Mouse (Mus musculus) T-cell, adult 2 months (primary cell): ENCODE measurements around the gene Arhgap21.

Experiments used
- DNase-seq: peaks from one replicate; pipeline ENCODE4 v3.0.0; 2022; ENCODE audit warnings: low spot score

Arhgap21 gene

GRCm38 (mm10) chr2:20966176-20967100 lies 2.2 kb downstream of the Arhgap21 start:
- DNase-seq: no peak

GRCm38 (mm10) chr2:20965361-20965760 lies 3.3 kb downstream of the Arhgap21 start:
- no peak for DNase-seq

- no peak for DNase-seq
These were observed 4.2 kb downstream of the Arhgap21 start for GRCm38 (mm10) chr2:20964461-20964860.

GRCm38 (mm10) chr2:20963226-20963805 lies 5.4 kb downstream of the Arhgap21 start:
- no peak for DNase-seq

- no peak for DNase-seq
These were observed 6.4 kb downstream of the Arhgap21 start for GRCm38 (mm10) chr2:20962284-20962683.

- peak; percentile 8 for DNase-seq
These were observed 6.9 kb downstream of the Arhgap21 start for GRCm38 (mm10) chr2:20961825-20962224.

GRCm38 (mm10) chr2:20961295-20961694 lies 7.4 kb downstream of the Arhgap21 start:
- DNase-seq: no peak

- no peak for DNase-seq
These were observed 8.0 kb downstream of the Arhgap21 start for GRCm38 (mm10) chr2:20960668-20961035.

- DNase-seq: no peak
These were observed 8.6 kb downstream of the Arhgap21 start for GRCm38 (mm10) chr2:20959906-20960667.

GRCm38 (mm10) chr2:20959045-20959444 lies 9.6 kb downstream of the Arhgap21 start:
- DNase-seq: no peak

GRCm38 (mm10) chr2:20957995-20958394 lies 10.7 kb downstream of the Arhgap21 start:
- no peak for DNase-seq

- no peak for DNase-seq
These were observed 12.0 kb downstream of the Arhgap21 start for GRCm38 (mm10) chr2:20956716-20957115.

GRCm38 (mm10) chr2:20955996-20956395 lies 12.7 kb downstream of the Arhgap21 start:
- no peak for DNase-seq

- no peak for DNase-seq
These were observed 13.3 kb downstream of the Arhgap21 start for GRCm38 (mm10) chr2:20955376-20955775.

- DNase-seq: no peak
These were observed 16.0 kb downstream of the Arhgap21 start for GRCm38 (mm10) chr2:20952716-20953115.

- no peak for DNase-seq
These were observed 19.5 kb downstream of the Arhgap21 start for GRCm38 (mm10) chr2:20949168-20949567.

GRCm38 (mm10) chr2:20947036-20947435 lies 21.6 kb downstream of the Arhgap21 start:
- DNase-seq: no peak

- DNase-seq: no peak
These were observed 23.1 kb downstream of the Arhgap21 start for GRCm38 (mm10) chr2:20945596-20945995.

- DNase-seq: no peak
These were observed 24.8 kb downstream of the Arhgap21 start for GRCm38 (mm10) chr2:20943730-20944454.

GRCm38 (mm10) chr2:20943222-20943621 lies 25.5 kb downstream of the Arhgap21 start:
- DNase-seq: no peak

GRCm38 (mm10) chr2:20942434-20943198 lies 26.1 kb downstream of the Arhgap21 start:
- DNase-seq: no peak
